Mouse (Mus musculus) adrenal gland, postnatal 14 days (tissue): ENCODE results near the gene Tns1. TPM values are rescaled to one million over a fixed set of nuclear protein-coding genes. Genes with fewer than 3 reads are reported as not detected.

Experiments used
- DNase-seq: peaks from one replicate; pipeline ENCODE4 v3.0.0; 2021; ENCODE audit warnings: mixed read lengths
- total RNA-seq: library from RNA; stranded (reverse); gene quantifications from 2 replicates; pipeline ENCODE4 v1.2.3, GENCODE M21; 2021

The Tns1 gene
- total RNA-seq, 1 experiment from 2014 or later: 325 TPM

DNA sequence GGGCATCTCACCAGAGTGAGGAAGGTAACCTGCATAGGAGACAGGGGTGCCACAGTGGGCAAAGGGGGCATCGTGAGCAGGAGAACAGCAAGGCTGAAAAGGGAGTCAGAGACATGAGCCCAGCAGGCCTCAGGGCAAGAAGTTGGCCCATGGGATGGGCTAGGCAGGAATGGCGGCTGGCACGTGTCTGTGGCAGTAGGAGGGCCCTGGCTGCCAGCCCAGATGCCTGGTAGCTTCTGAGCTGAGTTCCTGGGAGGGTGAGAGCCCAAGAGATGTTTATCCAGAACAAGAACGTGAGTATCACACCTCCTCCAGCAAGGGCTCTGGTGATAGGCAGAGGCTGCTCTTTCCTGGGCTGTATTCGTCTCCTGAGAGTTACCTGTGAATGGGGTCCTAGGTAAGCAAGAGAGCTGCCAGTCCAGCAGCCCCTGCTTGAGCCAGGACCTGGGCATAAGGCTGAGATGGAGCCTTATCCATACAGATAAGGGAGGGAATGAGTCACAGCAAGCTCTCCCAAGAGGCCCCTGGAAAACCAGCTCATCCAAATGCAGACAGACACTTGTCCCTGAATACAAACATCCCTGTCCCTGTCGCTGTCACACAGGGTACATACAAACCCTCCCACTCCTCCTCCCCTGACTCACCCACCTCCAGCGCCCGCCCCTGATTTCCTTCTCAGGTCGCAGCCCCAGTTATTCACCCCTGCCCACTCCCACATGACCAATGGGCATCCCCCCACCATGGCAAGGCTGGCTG is 2.2 kb downstream of the Tns1 start:
- peak; percentile 89 for DNase-seq

DNA sequence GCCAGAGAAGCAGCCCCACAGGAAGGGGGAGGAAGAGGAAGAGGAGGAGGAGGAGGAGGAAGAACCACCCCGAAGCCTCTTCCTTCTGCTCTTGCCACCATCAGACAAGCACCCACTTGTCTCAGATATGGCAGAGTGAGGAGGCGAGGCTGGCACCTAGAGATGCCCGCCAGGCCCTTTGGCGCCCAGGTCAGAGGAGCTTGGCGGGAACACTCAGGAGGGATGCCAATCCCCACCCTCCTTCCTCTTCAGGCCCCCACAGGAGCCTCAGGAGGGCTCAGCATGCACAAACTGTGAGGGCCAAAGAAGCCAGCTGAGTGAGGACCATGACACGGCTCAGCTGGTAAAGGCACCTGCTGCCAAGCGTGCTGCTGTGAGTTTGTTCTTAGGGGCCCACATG is 3.1 kb downstream of the Tns1 start:
- no peak for DNase-seq

DNA sequence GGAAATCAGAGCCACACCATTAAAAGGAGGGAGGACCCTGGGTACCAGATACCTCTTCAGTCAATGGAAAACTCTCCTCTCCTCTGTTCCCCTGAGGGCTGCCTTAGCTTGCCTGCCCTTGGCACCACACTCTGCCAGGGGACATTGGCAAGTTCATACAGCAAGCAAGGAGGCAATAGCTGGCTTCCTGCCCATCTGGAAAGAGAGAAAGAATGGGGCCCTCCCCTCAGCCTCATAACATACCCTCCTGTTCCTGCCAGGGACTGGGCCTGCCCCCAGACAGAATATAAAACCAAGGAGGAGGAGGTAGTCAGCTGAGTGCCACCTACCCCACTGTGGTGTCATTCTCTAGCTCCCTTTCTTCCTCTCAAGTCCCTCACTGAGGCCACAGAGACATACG is 5.1 kb downstream of the Tns1 start:
- peak; percentile 80 for DNase-seq

DNA sequence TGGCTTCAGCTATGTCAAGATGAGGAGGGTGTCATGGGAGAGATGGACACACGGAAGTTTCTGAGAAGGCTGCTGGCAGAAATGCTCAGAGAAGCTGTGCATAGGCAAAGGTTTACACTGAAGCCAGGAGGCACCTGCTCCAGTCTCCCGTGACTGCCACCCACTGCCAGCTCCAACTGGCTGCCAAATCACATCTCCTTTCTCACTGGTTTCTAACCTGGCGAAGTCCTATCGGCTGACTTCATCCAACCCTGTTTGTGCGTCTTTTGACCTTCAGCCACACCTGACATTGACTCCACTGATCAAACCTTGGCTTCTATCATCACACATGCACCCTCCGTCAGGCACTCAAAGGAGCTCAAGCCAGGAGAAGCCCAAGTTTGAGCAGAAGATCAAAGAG is 6.4 kb downstream of the Tns1 start:
- DNase-seq: no peak

DNA sequence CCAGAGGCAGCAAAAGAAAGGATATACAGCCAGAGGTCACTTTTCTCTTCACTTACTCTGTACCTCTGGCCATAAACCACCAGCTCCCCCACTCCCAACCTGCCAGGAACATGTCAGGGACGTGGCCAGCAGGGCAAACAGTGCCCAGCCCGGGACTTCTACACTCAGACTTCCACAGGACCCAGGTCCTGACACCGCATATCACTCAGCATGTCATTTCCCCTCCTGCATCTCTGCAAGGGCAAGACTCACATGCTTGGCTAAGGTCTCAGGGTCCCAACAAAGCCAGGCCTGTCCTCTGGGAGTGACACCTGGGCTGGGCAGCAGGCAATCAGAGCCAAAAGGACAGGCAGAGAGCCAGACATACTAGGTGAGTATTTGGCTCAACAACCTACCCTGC is 11.2 kb downstream of the Tns1 start:
- DNase-seq: peak; percentile 41

DNA sequence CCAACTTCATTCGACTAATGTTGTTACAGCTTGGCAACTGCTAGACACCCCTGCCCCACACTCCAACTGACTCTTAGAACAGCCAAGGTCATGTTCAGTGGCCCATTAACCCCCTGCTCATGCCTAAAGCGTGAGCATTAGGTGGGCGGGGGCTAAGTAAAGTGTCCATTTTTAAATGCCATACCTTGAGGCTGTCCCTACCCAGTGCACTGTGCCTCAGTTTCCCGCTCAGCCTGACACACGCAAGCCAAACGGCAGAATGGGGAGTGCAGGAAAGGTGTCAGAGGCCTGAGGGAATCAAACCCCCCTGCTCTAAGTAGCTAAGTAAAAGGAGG is 12.6 kb downstream of the Tns1 start:
- DNase-seq: no peak

DNA sequence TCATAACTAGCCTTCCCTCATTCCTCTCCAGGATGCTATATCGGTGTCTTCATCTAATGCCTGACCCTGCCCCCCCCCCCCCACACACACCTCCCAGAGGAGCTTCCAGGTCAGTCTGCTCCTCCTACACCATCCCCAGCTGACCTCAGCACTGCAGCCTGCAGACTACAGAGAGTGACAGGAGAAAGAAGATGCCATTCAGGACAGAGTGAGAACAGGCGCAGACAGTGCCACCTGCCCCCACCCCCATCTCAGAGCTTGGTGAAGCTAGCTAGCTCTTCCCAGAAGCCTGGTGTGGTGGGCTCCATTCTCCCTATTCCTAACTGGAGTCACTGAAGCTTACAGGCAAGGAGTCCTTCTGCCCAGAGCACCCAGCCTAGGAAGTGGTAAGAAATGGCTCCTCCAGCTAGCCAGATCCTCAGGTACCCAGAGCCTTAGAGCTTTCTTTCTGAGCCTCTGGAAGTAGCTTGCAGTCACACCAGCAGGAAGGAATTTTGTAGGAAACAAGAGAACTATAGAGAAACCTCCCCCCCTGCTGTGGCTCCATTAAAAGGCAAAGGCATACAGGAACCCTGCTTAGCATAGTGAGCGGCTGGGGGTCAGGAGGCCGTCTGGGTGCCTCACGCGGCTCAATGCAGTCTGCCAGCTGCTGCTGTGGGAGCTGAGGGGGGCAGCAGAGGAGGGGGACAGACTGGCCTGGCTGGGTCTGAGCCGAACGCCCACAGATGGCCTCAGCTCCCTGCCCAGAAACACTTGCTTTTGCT is 13.1 kb downstream of the Tns1 start:
- DNase-seq: peak; percentile 57

DNA sequence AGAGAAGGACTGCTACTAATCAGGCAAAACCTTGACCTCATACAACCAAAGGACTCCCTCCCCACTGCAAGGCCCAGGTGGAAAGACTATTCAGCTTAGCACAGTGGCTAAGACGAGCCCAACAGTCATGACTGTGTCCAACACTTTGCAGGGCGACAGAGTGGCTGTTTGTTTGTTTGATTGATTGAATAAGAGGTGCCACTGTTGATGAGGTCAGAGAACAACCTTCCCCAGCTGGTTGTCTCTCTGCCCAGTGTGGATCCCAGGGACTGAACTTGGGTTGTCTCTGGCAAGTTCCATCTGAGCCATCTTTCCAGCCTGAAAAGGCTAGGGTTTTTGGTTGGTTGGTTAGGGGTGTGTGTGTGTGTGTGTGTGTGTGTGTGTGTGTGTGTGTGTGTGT is 14.6 kb downstream of the Tns1 start:
- DNase-seq: no peak

DNA sequence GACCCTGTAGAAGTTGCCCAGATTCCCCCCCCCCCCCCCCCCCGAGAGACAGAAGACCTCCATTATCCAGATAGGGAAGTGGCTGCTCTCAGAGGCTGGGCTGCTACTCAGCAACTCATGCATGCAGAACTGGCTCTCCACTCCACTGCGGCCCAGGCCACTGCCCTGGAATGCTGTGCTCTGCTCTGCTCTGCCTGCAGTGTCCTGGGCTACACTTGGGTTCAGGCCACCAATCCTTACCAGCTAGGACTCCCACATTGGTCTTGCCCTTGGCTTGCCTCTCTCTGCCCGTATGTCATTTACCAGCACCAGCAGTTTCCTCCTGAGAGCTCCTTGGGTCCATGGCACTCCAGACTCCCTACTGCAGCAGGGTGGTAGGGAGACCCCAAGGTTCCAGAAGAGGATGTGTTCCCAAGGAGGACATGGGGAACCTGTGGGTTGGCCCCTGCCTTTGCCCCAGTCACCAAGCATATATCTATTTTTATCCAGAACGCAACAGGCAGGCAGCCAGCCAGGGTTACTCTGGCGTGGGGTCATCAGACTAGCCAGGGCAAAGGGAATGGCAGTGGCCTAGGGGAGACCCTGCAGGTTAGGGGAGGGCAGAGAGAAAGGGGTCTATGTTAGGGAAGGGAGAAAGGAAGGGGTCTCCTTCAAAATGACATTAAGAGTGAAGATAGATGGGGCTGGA is 16.2 kb downstream of the Tns1 start:
- DNase-seq: peak; percentile 50

DNA sequence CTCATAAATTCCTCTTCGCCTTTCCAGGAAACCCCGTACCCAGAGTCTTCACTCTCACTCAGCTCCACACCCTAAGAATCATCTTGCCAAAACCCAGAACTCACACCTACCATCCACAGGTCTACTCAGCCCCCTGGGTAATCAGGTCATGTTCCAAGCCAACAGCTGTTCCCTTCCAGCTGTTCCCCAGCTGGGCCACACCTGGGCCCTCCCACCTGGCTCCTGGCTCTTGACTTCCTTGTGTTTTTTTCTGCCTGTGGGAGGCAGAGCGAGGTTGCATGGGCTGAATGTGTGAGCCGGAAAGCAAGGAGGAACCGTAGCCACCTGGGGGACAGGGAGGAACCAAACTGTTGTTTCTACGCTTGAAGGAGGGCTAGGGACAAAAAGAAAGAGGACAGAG is 18.0 kb downstream of the Tns1 start:
- DNase-seq: no peak

DNA sequence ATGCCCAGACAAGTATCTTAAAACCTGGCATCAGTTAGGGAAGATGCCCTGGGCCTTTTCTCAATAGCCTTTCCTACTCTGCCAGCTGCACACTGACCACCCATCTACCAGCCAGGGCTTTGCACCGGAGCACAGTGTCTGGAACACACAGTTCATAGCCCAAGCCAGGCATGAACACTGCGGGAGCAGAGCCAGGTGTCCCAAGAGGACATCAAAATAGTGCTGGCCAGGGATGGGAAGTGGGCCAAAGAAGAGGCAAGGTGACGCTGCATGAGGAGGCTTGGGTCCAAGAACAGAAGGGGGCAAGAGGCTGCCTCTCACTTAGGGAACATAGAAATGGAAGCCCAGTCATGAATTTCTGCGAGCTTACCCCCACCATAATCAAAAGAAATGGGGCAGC is 18.6 kb downstream of the Tns1 start:
- DNase-seq: peak; percentile 71

DNA sequence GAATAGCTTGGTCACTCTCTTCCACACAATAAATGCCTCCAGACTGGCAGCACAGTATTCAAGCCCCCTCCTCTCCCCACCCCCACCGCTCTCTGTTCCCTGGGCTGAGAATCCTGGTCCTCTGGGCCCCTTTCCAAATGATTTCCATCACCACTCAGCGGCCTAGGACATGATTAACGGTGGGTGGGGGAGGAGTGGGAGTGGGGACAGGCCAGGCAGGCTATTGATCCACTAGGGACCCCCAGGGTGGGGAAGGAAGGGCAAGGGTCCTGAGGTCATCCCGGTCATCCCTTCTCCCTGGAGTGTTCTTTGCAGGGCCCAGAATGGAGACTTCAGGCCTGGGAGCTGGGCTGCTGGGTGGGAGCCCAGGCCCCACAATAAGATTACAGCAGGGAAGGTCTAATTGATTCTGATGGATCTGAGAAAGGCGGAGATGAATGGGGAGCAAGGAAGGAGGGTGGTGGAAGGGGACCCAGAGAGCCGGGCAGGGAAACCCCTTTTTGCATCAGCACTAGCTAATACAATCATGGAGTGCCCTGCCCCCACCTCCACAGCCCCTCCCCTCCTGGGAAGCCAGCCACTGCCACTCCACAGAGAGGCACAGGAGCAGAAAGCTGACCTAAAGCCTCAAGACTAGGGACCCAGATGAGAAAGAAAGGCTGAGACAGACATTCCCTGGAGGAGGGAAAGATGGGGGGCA is 20.4 kb downstream of the Tns1 start:
- peak; percentile 60 for DNase-seq

DNA sequence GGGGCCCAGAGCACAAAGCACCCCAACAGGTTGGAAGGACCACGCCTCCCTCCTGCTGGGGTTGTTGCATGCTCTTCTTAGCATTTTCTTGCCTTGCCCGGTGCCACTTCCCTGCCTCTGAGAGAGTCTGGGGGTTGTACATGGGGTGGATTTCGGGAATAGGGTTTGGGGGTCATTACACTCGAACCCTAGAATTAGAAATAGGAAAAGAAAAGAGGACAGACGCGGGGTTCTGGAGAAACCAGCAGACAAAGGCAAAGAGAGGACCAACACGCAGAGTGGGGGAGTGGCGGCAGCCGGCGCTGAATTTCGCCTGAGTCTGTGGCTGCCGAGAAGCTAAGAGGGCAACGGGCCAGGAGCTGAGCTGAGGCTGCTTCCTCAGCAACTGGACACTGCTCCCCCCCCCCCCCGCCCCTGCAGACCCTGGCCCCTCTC is 25.2 kb downstream of the Tns1 start:
- peak; percentile 57 for DNase-seq

DNA sequence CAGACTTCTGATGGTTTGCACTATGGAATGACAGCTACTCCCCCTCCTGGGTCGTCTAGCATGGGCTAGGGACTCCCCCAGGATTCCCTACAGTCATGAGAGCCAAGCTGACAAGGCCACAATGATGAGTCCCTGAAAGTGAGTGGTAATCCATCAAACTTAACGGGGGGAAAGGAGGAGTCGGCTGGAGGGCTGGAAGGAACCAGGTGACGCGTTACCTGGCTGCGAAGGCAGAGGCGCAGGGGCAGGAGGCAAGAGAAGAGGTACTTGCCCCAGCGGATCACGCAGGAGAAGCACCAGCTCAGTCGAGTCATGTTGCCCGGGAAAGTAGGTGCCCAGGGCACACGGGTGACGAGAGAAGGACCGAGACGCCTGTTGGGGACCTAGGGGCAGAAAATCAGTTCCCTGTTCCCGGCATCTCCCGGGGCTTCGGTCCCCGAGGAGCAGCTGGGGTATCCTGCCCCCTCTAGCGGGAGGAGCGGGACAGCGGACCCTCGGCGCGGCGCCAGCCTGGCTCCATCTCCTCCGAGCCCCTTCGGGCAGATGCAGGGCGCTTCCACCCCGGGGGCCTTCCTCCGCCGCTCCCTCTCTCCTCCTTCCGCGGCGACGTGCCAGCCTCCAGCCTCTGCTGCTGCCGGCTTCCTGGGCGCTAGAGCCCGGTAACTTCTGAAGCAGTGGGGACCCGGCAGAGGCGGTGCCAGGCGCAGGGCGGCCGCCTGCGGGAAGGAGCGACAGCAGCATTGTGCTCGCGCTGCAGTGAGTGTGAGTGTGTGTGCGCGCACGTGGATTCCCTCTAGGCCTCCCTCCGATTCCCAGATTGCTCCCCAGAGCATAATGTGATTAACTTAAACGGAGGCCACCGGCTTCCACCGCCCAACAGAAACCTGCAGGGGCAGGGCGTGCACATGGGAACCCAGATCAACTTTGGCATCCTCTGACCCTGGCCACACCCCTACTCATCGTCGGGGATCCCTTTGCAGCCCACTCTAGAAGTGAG is 25.9 kb downstream of the Tns1 start:
- DNase-seq: peak; percentile 76

DNA sequence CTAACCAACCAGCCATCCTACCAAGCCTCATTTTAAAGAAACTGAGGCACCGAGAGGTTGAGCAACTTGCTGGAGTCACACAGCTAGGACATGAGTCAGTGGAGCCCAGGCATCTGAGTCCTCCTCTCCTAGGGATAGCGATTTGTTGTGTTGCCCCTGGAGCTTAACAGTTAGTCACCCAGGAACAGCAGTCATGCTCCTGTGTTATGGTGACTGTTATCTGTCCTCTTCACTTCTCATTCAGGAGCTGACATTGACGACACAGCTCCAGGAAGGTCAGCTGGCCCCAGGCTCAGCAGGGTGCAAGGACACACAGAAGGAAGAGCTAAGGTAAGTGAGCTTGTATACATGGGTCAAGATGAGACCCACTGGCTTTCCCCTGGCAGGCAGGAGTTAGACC is 28.5 kb downstream of the Tns1 start:
- DNase-seq: peak; percentile 50

DNA sequence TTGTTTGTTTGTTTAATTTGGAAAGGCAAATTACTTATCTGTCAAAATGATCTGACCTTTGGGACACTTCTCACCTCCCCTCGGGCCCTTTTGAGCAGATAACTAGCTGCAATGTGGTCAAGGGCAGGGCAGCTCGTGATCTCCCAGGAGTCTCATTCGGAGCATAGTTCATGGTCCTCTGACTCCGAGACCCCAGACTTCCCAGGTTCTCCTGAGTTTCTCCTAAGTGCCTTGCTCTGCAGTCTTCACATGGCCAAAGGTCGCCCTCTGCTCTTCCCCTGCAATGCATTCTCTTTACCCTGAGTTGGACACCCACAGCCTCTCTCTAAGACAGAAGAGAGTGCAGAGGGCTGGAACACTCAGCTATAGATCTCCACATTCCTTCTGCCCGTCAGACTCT is 29.0 kb downstream of the Tns1 start:
- no peak for DNase-seq

DNA sequence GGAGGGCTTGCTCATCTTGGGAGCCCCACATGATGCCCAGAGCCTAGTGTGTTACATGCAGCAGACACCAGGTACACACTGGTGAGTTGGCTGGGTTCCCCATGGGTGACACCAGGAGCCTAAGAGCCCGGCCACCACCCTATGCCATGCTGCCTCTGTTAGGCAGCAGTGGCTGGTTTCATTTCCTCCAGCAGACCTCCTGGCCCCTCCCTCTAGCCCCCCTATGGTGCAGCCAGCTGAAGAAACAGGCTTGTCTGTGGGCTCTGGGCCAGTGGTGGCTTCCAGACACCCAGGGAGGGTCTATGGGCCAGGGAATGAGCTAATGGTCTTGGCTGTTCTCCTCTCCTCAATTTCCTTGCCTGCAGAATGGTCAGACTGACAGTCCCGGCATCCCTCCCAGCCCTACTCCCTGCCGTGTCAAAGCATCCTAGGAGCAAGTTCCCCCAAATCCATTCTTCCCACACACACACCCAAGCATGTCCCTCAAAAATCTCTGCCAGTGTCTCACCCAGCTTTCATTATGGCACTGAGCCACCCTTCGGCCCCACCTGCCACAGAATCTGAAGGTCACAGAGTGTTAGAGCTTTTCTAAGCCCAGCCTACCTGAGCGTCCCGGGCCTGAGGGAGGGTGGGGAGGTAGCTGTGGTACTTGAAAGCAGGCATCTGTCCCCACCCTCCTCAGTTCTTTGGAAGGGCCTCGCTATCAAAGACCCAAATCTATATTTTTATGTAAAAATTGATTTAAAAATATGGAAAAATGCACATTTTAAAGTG is 29.6 kb downstream of the Tns1 start:
- DNase-seq: no peak

DNA sequence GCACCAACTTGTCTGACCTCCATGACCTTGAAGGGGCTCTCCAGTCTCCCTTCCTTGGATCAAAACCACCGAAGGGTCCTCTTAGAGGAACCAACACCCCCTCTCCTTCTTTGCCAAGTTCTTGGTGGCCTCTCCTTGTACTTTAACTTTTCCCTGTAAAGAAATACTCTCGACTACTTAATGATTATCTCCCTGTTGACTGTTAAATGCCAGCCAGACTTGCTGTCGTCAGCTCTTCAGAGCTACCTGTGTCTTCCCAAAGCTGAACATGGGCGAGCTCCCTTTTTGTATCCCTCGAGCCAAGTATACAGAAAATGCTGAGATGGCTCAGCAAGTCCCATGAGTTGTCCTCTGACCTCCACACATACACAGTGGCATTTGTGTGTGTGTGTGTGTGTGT is 30.8 kb downstream of the Tns1 start:
- DNase-seq: no peak

DNA sequence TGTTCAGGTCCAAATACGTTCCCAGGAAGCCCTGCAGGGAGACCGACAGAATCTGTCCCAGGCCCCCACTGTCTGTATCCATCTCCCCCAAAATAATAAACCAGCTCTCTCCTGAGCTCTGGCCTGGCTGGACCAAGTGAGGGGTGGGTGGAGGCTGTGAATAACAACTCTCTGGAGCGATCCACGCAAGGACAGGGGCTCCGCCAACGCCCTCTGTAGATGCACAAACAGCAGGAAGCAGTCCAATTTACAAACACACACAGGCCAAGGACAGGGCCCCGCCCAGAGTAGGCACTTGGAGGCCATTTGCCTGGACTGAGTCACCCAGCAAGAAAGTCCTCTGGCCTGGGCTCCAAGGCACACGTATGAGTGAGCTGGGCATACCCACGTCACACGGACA is 32.0 kb downstream of the Tns1 start:
- peak; percentile 87 for DNase-seq

DNA sequence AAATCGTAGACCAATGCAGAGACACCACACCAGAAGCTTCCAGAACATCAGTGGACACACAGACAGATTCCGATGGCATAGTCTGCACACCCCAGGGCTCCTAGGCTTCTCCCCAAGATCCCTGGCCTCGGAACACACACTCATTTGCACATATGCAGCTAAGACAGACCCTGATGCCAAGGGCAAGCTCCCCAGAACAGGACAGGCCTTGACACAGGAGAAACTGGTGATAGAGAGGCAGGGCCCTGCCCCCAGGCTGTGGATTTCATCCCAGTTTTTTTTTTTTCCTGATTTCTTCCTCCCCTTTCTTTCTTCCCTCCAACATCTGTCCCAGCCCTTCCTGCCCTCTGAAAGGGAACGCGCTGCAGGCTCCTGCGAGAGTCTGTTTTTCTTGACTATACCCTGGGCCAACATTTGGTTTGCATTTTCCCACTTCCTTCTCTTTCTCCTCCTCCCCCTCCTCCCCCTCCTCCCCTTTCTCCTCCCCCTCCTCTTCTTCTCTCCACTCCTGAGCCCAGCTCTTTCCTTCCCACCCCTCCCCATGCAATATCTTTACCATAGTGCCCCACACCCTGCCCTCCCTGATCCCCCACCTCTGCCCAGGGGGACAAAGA is 32.5 kb downstream of the Tns1 start:
- DNase-seq: no peak
